Mouse (Mus musculus) liver, adult 2 months (tissue): Measurements from ENCODE around the gene Galnt18.

Experiments used
- CTCF ChIP-seq: fragments of 200-500 bp; IDR thresholded peaks from 2 replicates; pipeline ENCODE4 v1.5.1; 2011; ENCODE audit warnings: low read depth, low read length, control low read depth
- POLR2A ChIP-seq: fragments of 200-500 bp; IDR thresholded peaks from 2 replicates; pipeline ENCODE4 v1.6.1; 2011; ENCODE audit warnings: low read length, control low read depth; ENCODE audit not compliant: insufficient read depth; ENCODE audit errors: extremely low read depth

GRCm38 (mm10) chr7:111636503-111636902, 143.3 kb downstream of the Galnt18 start:
- TF ChIP-seq POLR2A (no peak), CTCF (no peak)
